Mouse (Mus musculus): ENCODE measurements around the gene Tnfrsf14.

Gene Tnfrsf14

GRCm38 (mm10) chr4:154928395-154929087 lies at the start of gene Tnfrsf14:
Gene Tnfrsf14 (minus strand): TSS chr4:154928563.
- no peak for DNase-seq

GRCm38 (mm10) chr4:154974163-154974611 lies 45.8 kb upstream of the Tnfrsf14 start:
- DNase-seq = peak in 1 of 2 experiments; percentile 55

GRCm38 (mm10) chr4:154972546-154972945 lies 44.2 kb upstream of the Tnfrsf14 start:
- no peak for DNase-seq

- DNase-seq = peak; percentile 68 to 69
These were observed 38.8 kb upstream of the Tnfrsf14 start for GRCm38 (mm10) chr4:154967173-154967572.

- no peak for DNase-seq
These were observed 37.5 kb upstream of the Tnfrsf14 start for GRCm38 (mm10) chr4:154965856-154966255.

- no peak for DNase-seq
These were observed 36.3 kb upstream of the Tnfrsf14 start for GRCm38 (mm10) chr4:154964581-154965235.

- peak; percentile 95 to 96 for DNase-seq
These were observed 35.7 kb upstream of the Tnfrsf14 start, which contains the start of gene Pank4 for GRCm38 (mm10) chr4:154963901-154964580. Gene Pank4 (plus strand): TSS chr4:154964123.

GRCm38 (mm10) chr4:154963190-154963836 lies 35.0 kb upstream of the Tnfrsf14 start:
- no peak for DNase-seq

GRCm38 (mm10) chr4:154962683-154963082 lies 34.3 kb upstream of the Tnfrsf14 start:
- no peak for DNase-seq

GRCm38 (mm10) chr4:154961911-154962310 lies 33.5 kb upstream of the Tnfrsf14 start:
- no peak for DNase-seq

GRCm38 (mm10) chr4:154961226-154961738 lies 32.9 kb upstream of the Tnfrsf14 start:
- DNase-seq = peak; percentile 69 to 73

- DNase-seq = peak in 1 of 2 experiments; percentile 64
These were observed 32.4 kb upstream of the Tnfrsf14 start, which contains the start of gene Hes5 for GRCm38 (mm10) chr4:154960690-154961225. Gene Hes5 (plus strand): TSS chr4:154960923.

GRCm38 (mm10) chr4:154960021-154960689 lies 31.8 kb upstream of the Tnfrsf14 start:
- no peak for DNase-seq

GRCm38 (mm10) chr4:154958621-154959020 lies 30.3 kb upstream of the Tnfrsf14 start:
- DNase-seq = no peak

- peak; percentile 67 to 74 for DNase-seq
These were observed 29.8 kb upstream of the Tnfrsf14 start for GRCm38 (mm10) chr4:154958171-154958570.

- no peak for DNase-seq
These were observed 29.1 kb upstream of the Tnfrsf14 start for GRCm38 (mm10) chr4:154957289-154957993.

- DNase-seq = no peak
These were observed 28.2 kb upstream of the Tnfrsf14 start for GRCm38 (mm10) chr4:154956604-154957003.

GRCm38 (mm10) chr4:154952461-154953241 lies 24.3 kb upstream of the Tnfrsf14 start:
- no peak for DNase-seq

- DNase-seq = no peak
These were observed 21.2 kb upstream of the Tnfrsf14 start for GRCm38 (mm10) chr4:154949589-154949982.

GRCm38 (mm10) chr4:154948940-154949588 lies 20.7 kb upstream of the Tnfrsf14 start:
- no peak for DNase-seq

All from cerebellum, adult 18-20 months (tissue).